Mouse (Mus musculus) cerebral cortex, adult 2 months (tissue): ENCODE results near the gene Lcp1.

Source experiments
- WGBS: fragments of 180-500 bp; shearing (Covaris S2); methylation state at CpG from one replicate; pipeline ENCODE4 v1.1.7; 2018; 5-methylcytosine and 5-hydroxymethylcytosine counted together

Lcp1 gene

GRCm38 (mm10) chr14:75130501-75131318 is at the start of gene Lcp1, which contains the start of gene Lrrc63:
Lcp1 (plus strand) TSS chr14:75131101.
Lrrc63 (minus strand) TSS chr14:75130881.
- under 1% methylated on average over 41 of the region's 42 CpGs for WGBS

- WGBS, result 93% methylated on average over 5 of the region's 5 CpGs
Measured at GRCm38 (mm10) chr14:75102956-75103355, 27.9 kb upstream of the Lcp1 start.

GRCm38 (mm10) chr14:75121658-75122057 is 9.2 kb upstream of the Lcp1 start:
- 85% methylated on average over 8 of the region's 8 CpGs for WGBS

GRCm38 (mm10) chr14:75131324-75131935 is 529 bp downstream of the Lcp1 start:
- WGBS, result 7% methylated on average over 12 of the region's 12 CpGs

GRCm38 (mm10) chr14:75136119-75136966 is 5.4 kb downstream of the Lcp1 start:
- WGBS, result 77% methylated on average over 25 of the region's 25 CpGs

- WGBS, result 91% methylated on average over 10 of the region's 10 CpGs
Measured at GRCm38 (mm10) chr14:75138503-75138902, 7.6 kb downstream of the Lcp1 start.

- 88% methylated on average over 2 of the region's 2 CpGs for WGBS
Measured at GRCm38 (mm10) chr14:75139225-75139624, 8.3 kb downstream of the Lcp1 start.

- 82% methylated on average over 2 of the region's 2 CpGs for WGBS
Measured at GRCm38 (mm10) chr14:75147706-75148105, 16.8 kb downstream of the Lcp1 start.

GRCm38 (mm10) chr14:75148229-75148628 is 17.3 kb downstream of the Lcp1 start:
- 36% methylated on average over 9 of the region's 9 CpGs for WGBS

GRCm38 (mm10) chr14:75150653-75151052 is 19.8 kb downstream of the Lcp1 start:
- 82% methylated on average over 2 of the region's 2 CpGs for WGBS

GRCm38 (mm10) chr14:75151146-75151545 is 20.2 kb downstream of the Lcp1 start:
- WGBS, result 77% methylated on average over 3 of the region's 3 CpGs

GRCm38 (mm10) chr14:75154481-75154880 is 23.6 kb downstream of the Lcp1 start:
- WGBS, result 86% methylated on average over 8 of the region's 8 CpGs

GRCm38 (mm10) chr14:75159375-75159774 is 28.5 kb downstream of the Lcp1 start:
- WGBS, result 97% methylated on average over 2 of the region's 2 CpGs

- WGBS, result 91% methylated on average over 8 of the region's 8 CpGs
Measured at GRCm38 (mm10) chr14:75163866-75164265, 33.0 kb downstream of the Lcp1 start.

- 85% methylated on average over 9 of the region's 9 CpGs for WGBS
Measured at GRCm38 (mm10) chr14:75164345-75164744, 33.4 kb downstream of the Lcp1 start.

- 93% methylated on average over 2 of the region's 2 CpGs for WGBS
Measured at GRCm38 (mm10) chr14:75165574-75166131, 34.8 kb downstream of the Lcp1 start.

GRCm38 (mm10) chr14:75168501-75168900 is 37.6 kb downstream of the Lcp1 start:
- WGBS, result 84% methylated on average over 3 of the region's 3 CpGs

GRCm38 (mm10) chr14:75170546-75170945 is 39.6 kb downstream of the Lcp1 start:
- 47% methylated on average over 1 of the region's 1 CpGs for WGBS

GRCm38 (mm10) chr14:75174296-75174695 is 43.4 kb downstream of the Lcp1 start:
- WGBS, result 90% methylated on average over 8 of the region's 8 CpGs

- 75% methylated on average over 9 of the region's 9 CpGs for WGBS
Measured at GRCm38 (mm10) chr14:75174731-75175555, 44.0 kb downstream of the Lcp1 start.

- 85% methylated on average over 7 of the region's 7 CpGs for WGBS
Measured at GRCm38 (mm10) chr14:75175781-75176180, 44.9 kb downstream of the Lcp1 start.
